Mouse (Mus musculus): ENCODE results near the gene Klk12.

DNA sequence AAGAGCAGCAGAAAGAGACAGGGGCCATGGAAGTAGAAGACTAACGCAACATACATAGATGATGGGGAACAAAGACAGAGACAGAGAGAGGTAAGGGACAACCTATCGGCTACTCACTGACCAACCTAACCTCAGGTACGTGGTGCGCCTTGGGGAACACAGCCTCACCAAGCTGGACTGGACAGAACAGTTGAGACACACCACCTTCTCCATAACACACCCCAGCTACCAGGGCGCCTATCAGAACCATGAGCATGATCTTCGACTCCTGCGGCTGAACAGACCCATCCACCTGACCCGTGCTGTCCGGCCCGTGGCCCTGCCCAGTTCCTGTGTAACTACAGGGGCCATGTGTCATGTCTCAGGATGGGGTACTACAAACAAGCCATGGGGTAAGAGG lies 2.0 kb downstream of the Klk12 start:
- TF ChIP-seq CTCF (IDR thresholded peaks at IDR 0.05; ENCODE audit: borderline replicate concordance, extremely low read depth, insufficient read depth, insufficient read length) (no peak), POLR2A (IDR thresholded peaks at IDR 0.05; ENCODE audit: borderline replicate concordance, extremely low read depth, insufficient read depth, insufficient read length, poor library complexity, severe bottlenecking) (no peak)

All from brain, embryonic 14.5 days (tissue).